Mouse (Mus musculus): Measurements from ENCODE around the gene Iqsec2.

Iqsec2 gene

DNA sequence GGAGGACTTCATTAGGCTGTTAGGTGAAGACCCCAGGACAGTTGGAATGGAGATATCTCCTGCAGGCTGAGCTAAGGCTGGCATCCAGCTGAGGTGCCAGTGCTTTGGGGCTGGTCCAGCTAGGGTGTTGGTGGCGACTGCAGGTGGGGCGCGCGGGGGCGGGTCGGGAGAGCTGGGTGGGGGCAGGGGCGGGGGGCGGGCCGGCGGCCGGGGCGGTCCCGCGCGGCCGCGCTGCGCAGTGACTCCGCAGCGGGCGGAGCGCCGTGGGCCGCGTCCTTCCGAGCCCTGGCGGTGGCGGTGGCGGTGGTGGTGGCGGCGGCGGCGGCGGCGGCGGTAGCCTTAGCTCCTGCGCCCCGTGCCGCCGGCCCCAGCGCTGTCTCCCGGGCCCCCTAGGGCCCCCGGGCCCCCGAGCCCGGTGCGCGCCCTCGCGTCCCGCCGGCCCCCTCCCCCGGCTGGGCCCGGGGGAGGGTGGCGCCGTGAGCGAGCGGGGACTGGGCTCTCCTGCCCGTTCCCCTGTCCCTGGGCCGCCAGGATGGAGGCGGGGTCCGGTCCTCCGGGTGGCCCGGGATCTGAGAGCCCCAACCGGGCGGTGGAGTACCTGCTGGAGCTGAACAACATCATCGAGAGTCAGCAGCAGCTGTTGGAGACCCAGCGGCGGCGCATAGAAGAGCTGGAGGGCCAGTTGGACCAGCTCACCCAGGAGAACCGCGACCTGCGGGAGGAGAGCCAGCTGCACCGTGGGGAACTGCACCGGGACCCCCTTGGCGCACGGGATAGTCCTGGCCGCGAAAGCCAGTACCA is at the start of gene Iqsec2:
Gene Iqsec2, plus strand, starts transcription at position 328 of the 801 bp plus-strand sequence.
- peak; percentile 5 for DNase-seq

DNA sequence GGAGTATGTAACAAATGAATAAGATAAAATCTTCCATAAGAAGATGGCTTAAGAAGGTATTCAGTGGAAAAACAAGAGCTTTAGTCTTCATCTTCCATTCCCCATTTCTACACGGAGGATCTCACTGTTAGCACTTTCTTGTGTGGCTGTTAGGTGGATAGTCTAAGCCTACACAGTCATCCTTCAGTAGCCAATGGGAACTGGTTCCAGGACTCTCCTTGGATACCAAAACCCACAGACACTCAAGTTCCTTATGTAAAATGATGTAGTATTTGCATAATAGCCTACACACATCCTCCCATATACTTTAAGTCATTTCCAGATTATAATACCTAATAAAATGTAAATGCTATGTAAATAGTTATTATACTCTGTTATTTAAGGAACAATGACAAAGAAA is 46.5 kb upstream of the Iqsec2 start:
- no peak for DNase-seq

DNA sequence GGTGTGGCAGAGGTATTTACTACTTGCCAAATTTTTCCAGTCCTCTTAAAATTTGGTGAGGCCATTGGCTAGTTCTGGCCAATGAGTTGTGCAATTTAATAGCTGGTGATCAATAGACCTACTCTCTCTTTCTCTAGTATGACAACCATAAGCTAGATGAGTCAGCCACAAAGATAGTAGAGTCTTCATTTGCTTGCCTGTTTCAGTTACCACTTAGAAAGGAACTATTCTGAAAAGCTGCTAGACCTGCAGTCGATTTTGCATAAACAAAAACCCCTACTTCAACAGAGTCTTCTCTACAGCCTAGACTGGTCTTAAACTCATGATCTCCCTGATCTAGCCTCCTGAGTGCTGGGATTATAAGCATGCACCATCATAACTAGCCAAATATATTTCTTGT is 22.4 kb upstream of the Iqsec2 start:
- DNase-seq: no peak

DNA sequence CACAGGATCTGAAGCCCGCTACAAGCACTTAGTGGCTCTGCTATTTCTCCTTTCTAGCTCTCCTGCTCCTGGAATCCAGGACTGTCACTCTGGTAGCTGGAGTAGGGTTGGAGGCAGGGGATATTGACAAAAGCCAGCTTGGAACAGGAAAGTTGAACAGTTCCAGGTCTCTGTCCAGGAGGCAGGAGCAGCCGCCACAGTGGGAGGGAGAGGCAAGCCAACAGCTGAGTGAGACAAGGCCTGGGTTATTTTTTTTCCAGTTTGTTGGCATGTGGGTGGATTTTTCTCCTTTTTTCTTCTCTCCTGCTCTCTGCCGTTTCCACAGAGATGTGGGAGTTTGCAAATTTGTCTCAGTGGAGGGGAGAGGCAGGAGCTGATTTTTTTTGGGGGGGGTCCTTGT is 13.3 kb upstream of the Iqsec2 start:
- DNase-seq: no peak

DNA sequence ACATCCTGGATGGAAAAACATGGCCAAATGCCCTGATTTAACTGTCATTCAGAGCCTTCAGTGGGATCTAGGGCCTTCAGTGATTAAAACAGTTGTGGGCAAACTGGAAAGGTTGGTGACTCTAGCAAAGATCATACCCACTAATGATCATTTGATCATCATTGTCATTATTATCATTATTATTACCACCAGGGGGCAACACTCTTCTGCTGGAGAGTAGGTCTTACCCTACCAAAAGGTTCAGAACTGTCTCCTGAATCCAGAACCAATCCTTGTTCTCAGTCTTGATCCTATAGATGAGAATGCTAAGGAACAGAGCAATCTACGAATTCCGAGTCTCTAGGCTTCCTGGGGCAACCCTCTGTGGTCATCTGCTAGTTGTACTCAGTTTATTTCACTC is 12.0 kb upstream of the Iqsec2 start:
- DNase-seq: no peak

DNA sequence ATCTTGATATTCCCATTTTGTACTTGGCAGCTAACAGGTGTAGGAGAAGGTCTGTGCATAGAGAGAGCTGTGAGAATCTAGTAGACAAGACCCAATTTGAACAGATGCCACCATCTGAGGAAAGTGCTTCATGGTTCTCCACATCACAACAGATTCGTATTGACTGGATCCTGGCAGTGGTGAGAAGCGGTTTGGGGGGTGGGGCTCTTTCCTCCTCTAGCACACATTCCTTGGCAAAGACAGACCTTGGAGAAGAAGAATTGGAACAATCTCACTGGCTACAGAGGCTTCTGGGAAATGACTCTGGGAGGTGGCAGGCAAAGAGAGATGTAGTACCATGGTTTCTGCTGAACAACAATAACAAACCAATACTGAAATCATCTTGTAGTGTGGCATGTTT is 8.9 kb upstream of the Iqsec2 start:
- DNase-seq: no peak

- no peak for DNase-seq
Measured at GRCm38 (mm10) chrX:152144742-152145214, 710 bp downstream of the Iqsec2 start.

DNA sequence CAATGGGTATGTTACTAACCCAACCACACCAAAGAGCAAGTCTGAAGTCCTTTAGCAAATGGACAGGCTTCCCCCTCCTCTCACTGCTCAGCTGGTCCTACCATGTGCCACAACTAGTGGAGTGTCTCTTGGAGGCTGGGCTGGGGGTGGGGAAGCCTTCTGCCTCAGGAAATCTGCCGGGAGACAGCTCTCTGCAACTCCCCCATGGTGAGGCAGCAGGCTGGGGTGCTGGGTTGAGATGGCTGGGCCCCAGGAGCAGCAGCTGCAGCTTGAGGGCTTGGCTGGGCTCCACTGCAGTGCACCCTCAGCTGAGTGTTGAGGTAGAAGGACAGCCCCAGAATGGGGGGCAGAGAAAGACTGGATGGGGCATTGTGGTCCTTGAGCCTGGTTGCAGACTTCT is 2.1 kb downstream of the Iqsec2 start:
- DNase-seq: no peak

GRCm38 (mm10) chrX:152146691-152147090 is 2.6 kb downstream of the Iqsec2 start:
- DNase-seq: no peak

GRCm38 (mm10) chrX:152147451-152148116 is 3.5 kb downstream of the Iqsec2 start:
- DNase-seq: peak; percentile 51

DNA sequence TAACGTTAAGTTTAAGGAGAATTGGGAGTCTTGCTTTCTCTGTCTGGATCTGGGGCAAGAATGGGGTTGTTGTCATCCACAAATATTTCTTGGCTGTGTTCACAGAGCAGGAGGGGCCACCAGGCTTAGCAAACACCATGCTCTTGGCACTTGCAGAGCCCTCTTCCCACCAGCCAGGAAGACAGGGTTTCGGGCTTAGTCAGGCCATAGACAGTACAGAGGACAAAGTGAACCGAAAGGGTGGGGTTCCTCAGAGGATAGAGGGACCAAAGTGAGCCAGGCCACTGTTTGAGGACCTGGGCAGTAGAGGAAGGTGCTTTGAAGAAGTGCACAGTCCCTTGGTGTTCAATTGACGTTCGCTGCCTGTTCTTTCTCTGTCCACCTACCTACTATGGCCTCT is 4.6 kb downstream of the Iqsec2 start:
- DNase-seq: no peak

GRCm38 (mm10) chrX:152151709-152152108 is 7.6 kb downstream of the Iqsec2 start:
- DNase-seq: peak; percentile 40

- DNase-seq: no peak
Measured at GRCm38 (mm10) chrX:152158294-152158693, 14.2 kb downstream of the Iqsec2 start.

DNA sequence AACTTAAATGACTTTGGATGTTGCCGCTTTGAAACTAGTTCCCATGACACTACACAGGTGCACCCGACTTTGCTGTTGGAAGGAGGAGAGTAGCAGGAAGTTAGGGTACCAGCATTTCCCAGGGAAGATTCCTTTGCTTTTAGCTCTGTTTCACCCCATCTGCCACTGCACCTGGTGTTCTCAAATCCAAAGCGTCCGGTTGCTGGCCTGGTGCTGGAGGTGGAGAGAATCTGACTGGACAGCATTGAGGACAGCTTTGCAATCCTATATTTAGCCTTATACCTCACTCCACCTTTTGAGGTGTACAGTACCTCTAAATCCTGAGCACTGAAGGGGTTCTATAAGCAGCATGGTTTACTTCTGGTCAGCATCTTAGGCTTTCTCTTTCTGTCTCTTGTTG is 17.3 kb downstream of the Iqsec2 start:
- DNase-seq: no peak

GRCm38 (mm10) chrX:152164061-152164460 is 20.0 kb downstream of the Iqsec2 start:
- no peak for DNase-seq

- DNase-seq: no peak
Measured at GRCm38 (mm10) chrX:152166161-152166560, 22.1 kb downstream of the Iqsec2 start.

DNA sequence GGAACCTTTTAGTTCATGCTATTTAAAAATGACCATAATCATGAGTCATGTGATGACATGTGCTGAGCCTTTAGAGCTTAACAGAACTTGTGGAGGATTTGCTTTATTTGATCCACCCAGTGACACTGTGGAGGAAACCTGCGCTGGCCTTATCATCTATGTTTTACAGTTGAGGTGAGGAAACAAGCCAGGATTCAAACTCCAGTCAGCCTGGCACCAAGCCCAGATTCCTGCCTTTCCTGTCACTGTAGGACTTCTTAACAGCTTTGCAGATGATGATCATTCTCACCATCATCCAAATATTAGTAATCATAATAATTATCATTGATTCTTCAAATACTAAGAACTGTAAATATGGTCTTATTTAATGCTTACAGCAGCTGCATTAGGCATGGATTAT is 24.5 kb downstream of the Iqsec2 start:
- no peak for DNase-seq

GRCm38 (mm10) chrX:152171041-152172026 is 27.3 kb downstream of the Iqsec2 start:
- no peak for DNase-seq

- DNase-seq: peak; percentile 29
Measured at GRCm38 (mm10) chrX:152172487-152172935, 28.4 kb downstream of the Iqsec2 start.

DNA sequence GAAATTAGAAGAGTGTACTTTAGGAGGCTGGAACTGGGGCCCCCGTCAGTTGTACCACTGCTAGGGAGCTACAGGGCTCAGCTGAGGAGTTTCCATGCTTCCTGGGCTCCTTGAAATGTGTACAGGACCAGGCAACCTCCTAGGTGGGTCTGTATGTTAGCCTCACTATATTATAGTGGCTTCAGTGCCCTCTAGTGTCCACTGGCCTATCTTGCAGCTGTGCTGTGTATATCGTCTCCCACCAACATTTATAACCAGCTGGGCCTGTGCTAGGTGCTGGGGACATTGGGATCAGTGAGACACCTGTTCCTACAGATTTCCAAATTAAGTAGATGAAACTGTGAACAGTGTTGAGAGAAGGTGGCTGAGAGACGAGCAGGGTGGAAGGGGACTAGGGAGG is 31.2 kb downstream of the Iqsec2 start:
- peak; percentile 31 for DNase-seq

DNA sequence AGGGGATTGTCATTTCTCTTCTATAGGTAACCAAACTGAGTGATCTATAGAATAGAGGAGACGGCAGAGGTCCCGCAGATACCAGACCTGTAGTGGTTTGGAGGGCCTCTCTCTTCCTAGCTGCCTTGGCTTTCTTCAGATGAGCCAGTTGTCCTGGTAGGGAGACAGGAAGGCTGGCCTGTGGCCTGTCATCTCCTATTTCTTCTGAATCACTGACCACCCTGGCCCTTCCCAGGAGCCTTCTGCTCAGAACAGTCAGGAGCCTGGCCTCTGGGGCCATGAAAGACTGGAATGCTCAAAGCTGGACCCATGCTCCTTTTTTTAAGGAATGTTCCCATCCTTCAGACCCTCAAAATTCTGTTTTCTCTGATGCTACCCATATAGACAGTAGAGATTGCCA is 33.8 kb downstream of the Iqsec2 start:
- no peak for DNase-seq

- peak; percentile 16 for DNase-seq
Measured at GRCm38 (mm10) chrX:152178843-152179545, 34.9 kb downstream of the Iqsec2 start.
